Mouse (Mus musculus) urinary bladder, postnatal 25 days (tissue): Measurements from ENCODE around the gene Apba1.

ENCODE experiments used
- DNase-seq: peaks from one replicate; pipeline ENCODE4 v3.0.0; 2022; ENCODE audit warnings: low spot score

The Apba1 gene

GRCm38 (mm10) chr19:23806796-23807195, 48.1 kb downstream of the Apba1 start:
- no peak for DNase-seq

DNA sequence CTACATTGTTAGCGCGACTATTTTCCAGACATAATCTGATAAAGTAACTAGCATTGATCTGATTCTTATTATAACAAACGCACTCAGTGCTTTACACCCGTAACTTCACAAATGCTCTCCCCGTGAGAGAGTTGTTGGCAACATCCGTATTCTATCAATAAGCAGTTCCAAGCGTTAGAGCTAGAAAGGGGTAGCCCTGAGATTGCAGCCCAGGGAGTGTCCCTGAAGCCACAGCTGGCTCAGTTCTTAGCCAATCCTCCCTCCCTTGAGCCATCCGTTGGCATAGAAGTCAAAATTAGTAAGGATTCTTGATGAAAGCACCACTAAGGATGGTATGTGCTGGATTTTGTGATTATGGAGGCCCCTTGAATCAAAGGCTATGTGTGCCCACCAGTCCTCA, 48.7 kb downstream of the Apba1 start:
- no peak for DNase-seq

- no peak for DNase-seq
Observed at GRCm38 (mm10) chr19:23809236-23809635, 50.5 kb downstream of the Apba1 start.

DNA sequence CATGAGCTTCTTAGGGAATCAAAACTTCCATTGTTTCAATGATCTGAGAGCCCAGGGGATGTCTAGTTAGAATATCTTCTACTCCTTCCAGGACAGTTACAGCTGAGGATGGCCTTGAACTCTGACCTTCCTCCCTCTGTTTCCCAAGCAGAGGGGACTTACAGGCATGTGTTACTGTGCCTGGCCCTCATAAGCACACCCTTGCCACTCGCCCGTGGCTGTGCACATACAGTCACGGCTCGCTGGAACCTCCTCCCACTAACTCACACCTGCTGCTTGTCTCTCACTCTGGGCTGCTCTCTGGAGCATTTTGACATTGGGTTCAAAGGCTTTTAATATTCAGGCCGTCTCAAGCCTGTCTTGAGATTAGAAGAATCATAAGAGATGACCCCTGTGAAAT, 51.8 kb downstream of the Apba1 start:
- DNase-seq, result no peak

DNA sequence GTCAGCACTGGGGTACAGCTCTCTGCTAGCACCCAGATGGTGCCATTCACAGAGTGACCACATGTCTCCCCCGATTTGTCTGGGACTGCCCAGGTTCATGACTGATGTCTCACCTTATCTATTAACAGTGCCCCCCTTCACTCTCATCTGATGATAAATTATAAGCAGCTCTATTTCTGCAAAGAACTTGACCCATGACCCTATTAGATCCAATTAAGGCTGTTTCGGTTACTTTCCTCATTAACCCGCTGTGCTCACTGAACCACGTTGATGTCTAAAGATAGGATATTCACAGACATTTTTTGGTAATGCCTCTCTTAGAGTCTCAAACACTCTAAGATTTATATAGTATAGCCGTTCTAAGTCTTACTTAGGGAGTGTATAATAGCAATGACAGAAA, 52.3 kb downstream of the Apba1 start:
- DNase-seq, result no peak

GRCm38 (mm10) chr19:23816762-23817161, 58.1 kb downstream of the Apba1 start:
- no peak for DNase-seq

GRCm38 (mm10) chr19:23817196-23817595, 58.5 kb downstream of the Apba1 start:
- no peak for DNase-seq

- no peak for DNase-seq
Observed at GRCm38 (mm10) chr19:23819882-23820281, 61.2 kb downstream of the Apba1 start.

GRCm38 (mm10) chr19:23822497-23822896, 63.8 kb downstream of the Apba1 start:
- DNase-seq, result no peak

- no peak for DNase-seq
Observed at GRCm38 (mm10) chr19:23823533-23823932, 64.8 kb downstream of the Apba1 start.

DNA sequence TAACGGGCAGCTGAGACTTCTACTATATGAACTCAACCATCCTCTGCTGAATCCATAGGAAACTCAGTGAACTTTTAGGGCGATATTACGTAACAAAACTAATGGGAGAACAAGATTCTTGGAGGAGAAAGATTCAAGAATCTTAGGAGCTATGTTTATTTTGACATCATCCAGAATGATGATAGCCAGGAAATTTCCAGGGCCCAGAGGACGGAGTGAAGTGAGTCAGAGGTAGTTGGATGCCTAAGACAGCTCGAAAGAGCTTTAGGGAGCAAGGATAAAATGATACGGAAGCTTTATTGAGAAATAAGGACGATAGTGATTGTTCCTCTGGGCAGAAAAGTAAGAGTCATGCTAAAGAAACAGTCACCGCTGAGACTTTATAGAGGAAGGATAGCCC, 67.6 kb downstream of the Apba1 start:
- no peak for DNase-seq

DNA sequence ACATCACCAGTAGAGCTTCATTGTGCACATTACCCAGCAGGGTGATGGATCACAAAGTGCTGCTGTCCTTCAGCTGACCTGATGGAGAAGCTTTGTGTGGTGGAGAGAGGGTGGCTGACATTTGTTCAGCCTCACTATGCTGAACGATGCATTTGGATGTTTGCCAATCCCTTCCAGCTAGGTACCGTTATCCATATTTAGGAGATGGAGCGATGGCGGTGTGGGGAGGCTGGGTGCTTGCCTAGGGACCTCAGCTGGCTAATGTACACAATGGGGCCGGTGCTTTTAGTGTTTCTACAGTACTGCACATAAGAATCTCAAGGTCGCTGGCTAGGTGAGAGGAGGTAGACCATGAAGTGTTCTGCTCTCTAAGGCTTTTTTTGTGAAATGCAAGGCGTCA, 72.1 kb downstream of the Apba1 start:
- no peak for DNase-seq

DNA sequence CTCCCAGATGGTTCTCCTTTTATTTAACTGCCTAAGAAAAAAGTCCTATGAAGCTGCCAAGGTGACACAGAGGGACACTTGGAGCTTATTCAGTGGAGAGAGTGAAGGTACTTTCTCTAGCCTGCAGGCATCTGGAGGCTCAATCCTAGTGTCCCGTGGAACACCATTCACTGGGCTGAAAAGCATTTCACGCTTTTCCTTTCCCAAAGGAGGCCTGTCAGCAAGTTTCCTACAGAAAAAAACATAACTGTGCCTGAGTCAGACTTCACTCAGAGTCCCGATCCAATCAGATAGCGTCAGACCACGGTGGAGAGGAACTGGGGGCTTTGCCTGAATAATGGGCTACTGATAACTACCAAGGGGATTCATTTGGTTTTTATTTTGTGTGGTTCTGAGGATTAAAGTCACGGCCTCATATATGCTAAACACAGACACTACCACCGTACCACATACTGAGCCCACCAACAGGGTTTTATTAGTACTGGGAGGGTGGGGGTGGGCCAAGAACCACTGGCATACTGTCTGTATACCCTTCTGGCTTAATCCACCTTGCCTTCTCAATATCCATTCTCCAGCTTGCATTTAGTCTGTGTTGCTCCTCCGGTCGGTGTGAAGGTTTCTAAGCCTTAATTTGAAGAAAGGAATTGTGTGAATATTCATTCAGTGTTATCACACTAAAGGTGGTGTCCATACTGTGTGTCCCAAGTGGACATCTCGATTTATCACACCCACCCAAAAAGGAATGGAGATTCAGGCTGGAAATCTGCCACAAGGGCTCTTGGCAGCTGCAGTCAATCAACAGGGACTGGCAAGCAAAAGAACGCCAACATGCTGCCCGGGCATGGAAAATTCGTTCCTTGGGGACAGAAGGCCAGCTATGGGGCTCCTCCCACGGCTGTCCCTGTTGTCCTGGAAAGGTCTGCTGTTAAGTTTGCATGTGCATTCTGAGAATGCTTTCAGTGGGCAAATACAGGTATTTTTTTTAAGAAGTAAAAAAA, 75.3 kb downstream of the Apba1 start:
- DNase-seq, result no peak

GRCm38 (mm10) chr19:23834721-23835120, 76.0 kb downstream of the Apba1 start:
- DNase-seq, result no peak

GRCm38 (mm10) chr19:23855832-23856231, 97.1 kb downstream of the Apba1 start:
- no peak for DNase-seq

DNA sequence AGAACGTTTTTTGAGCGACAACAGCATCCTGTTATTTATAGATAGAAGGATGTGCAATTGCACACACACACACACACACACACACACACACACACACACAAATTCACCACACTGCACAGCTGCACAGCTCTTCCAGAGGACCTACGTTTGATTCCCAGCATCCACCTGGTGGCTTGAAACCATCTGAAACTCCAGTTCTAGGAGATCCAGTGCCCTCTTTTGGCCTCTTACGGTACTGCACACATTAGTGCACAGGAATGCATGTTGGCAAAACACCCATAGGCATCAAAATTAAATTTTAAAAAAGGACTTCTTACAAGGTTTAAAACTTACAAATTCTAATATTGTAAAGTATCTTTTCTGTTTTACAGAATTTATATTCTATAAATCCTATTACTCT, 99.4 kb downstream of the Apba1 start:
- DNase-seq, result no peak

- DNase-seq, result no peak
Observed at GRCm38 (mm10) chr19:23858781-23859180, 100.1 kb downstream of the Apba1 start.

GRCm38 (mm10) chr19:23860151-23860820, 101.6 kb downstream of the Apba1 start:
- peak; percentile 45 for DNase-seq

DNA sequence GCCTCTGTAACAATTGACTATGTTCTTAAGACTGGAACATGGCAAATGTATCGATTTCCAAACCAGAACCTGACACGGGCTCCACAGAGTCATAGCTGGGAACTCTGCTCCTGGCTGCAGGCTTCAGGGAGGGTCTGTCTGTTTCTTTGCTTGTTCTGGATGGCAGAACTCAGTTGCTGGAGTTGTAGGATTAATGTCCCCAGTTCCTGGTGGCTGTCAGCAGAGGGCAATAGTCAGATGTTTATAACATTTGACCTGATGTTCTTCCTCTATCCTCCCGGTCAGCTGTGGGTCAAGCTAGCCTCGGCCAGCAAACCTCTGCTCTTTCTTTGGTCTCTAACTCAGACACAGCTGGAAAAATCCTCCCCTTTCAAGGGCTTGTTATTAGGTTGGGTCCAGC, 104.0 kb downstream of the Apba1 start:
- no peak for DNase-seq

GRCm38 (mm10) chr19:23863959-23864358, 105.3 kb downstream of the Apba1 start:
- peak; percentile 8 for DNase-seq

- no peak for DNase-seq
Observed at GRCm38 (mm10) chr19:23866045-23866444, 107.4 kb downstream of the Apba1 start.

- DNase-seq, result no peak
Observed at GRCm38 (mm10) chr19:23867052-23867451, 108.4 kb downstream of the Apba1 start.

DNA sequence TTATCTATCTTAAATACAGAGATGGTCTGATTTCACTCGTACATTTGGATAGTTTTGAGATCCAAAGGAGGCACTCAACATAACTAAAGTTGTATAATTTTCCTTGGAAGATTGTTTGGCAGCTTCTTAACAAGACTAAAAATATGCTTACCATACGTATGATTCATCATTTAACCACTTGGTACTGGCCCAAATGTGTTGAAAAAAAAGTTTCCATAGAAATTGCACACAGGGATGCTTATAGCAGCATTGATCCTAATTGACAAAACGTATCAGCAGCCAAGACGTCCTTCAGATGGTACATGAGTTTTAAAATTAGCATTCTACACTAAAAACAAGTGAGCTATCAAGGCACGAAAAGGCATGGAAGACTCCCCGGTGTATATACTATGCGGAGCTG, 108.9 kb downstream of the Apba1 start:
- no peak for DNase-seq
